Mouse (Mus musculus) midbrain, embryonic 13.5 days (tissue): ENCODE data around the gene Taar2. TPM values are rescaled to one million over a fixed set of nuclear protein-coding genes. Genes with fewer than 3 reads are reported as not detected.

Experiments used
- ATAC-seq: fragments of 200-750 bp; cut with Nextera tagmentation; 2 replicates; pipeline ENCODE4 v1.8.0; 2017; ENCODE audit warnings: mild to moderate bottlenecking, moderate TSS enrichment, moderate library complexity
- H3K27ac ChIP-seq: fragments of 300-500 bp; sonication (generic); 2 replicates; pipeline ENCODE4 v1.5.1; 2015; ENCODE audit warnings: inconsistent platforms, mild to moderate bottlenecking, moderate library complexity
- H3K27me3 ChIP-seq: fragments of 300-500 bp; sonication (generic); 2 replicates; pipeline ENCODE4 v1.6.1; 2015; ENCODE audit warnings: mild to moderate bottlenecking, inconsistent platforms
- H3K36me3 ChIP-seq: fragments of 300-500 bp; sonication (generic); 2 replicates; pipeline ENCODE4 v1.6.1; 2015; ENCODE audit warnings: mild to moderate bottlenecking, inconsistent platforms
- H3K4me1 ChIP-seq: fragments of 300-500 bp; sonication (generic); replicated peaks from 2 replicates; pipeline ENCODE4 v1.6.1; 2015; ENCODE audit warnings: inconsistent platforms
- H3K4me2 ChIP-seq: fragments of 300-500 bp; sonication (generic); replicated peaks from 2 replicates; pipeline ENCODE4 v1.6.1; 2015; ENCODE audit warnings: moderate library complexity, mild to moderate bottlenecking, inconsistent platforms
- H3K4me3 ChIP-seq: fragments of 300-500 bp; sonication (generic); replicated peaks from 2 replicates; pipeline ENCODE4 v1.5.1; 2015; ENCODE audit warnings: mild to moderate bottlenecking, inconsistent platforms
- H3K9ac ChIP-seq: fragments of 300-500 bp; sonication (generic); replicated peaks from 2 replicates; pipeline ENCODE4 v1.6.1; 2015; ENCODE audit warnings: mild to moderate bottlenecking, inconsistent platforms
- H3K9me3 ChIP-seq: fragments of 300-500 bp; sonication (generic); 2 replicates; pipeline ENCODE4 v1.6.1; 2016; ENCODE audit warnings: mild to moderate bottlenecking, inconsistent platforms
- WGBS: fragments of 180-500 bp; shearing (Covaris S2); methylation state at CpG from one replicate; pipeline ENCODE4 v1.1.7; 2015; 5-methylcytosine and 5-hydroxymethylcytosine counted together
- polyA plus RNA-seq: library from polyadenylated mRNA; unstranded; fragments of >200 nt; fragmentation: Nextera tagmentation; extraction: Ambion mirVana; gene quantifications from 2 replicates; pipeline ENCODE4 v1.2.1, GENCODE M21; 2015

The Taar2 gene
- polyA plus RNA-seq, result not detected in 2 replicates

DNA sequence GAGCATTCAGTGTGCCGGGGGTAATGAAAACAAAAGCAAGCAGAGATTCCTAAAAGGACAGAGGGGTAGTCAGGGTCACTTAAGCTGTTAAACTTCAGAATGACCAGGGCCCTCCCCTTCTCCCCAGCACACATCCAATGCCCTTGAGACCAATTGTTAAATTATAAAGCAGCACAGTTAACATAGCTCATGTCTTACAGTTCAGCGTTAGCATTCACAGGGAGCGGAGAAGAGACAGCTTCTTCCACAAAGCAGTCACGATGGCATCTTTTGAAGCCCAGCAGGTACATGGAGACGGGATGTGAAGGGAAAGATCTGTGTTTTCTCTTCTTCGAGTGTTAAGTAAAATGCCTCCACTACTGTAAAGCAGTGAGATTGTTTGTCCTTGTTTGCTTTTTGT is at the start of gene Taar2:
Taar2 (plus strand) TSS at position 261 of the 400 bp plus-strand sequence.
- WGBS, result 40% methylated on average over 6 of the region's 6 CpGs
- H3K4me1 ChIP-seq, result no peaks in the 10 kb centered on the region
- H3K27me3 ChIP-seq, result no peaks in the 10 kb centered on the region
- H3K36me3 ChIP-seq, result no peaks in the 10 kb centered on the region
- no peak for ATAC-seq
- no peak within 1 kb of the TSS for H3K9ac ChIP-seq
- H3K4me2 ChIP-seq, result no peak within 1 kb of the TSS
- no peak within 1 kb of the TSS for H3K27ac ChIP-seq
- no peaks in the 10 kb centered on the region for H3K9me3 ChIP-seq
- no peak within 1 kb of the TSS for H3K4me3 ChIP-seq

DNA sequence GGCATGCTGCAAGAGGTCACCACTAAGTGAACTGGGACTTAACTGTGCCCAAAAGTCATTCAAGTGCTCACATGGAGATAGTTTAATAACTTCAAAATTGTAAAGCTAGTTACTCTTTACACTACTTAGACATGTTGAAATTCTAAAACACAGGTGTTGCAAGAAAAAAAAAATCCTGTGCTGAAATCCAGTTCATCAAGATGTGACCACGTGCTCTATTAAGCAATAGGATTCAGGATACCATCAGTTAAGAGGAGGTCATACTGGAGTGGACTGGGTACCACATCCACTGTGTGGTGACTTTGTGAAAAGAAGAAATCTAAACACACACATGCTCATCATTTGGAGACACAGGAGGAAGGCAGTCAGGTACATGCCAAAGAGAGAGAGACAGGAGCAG is 45.4 kb upstream of the Taar2 start:
- H3K4me3 ChIP-seq, result no peak overlapping the region
- no peaks in the 10 kb centered on the region for H3K4me1 ChIP-seq
- 93% methylated on average over 1 of the region's 1 CpGs for WGBS
- no peak for ATAC-seq
- H3K36me3 ChIP-seq, result no peaks in the 10 kb centered on the region
- no peak overlapping the region for H3K4me2 ChIP-seq
- no peaks in the 10 kb centered on the region for H3K9me3 ChIP-seq
- no peak overlapping the region for H3K27ac ChIP-seq
- no peak overlapping the region for H3K9ac ChIP-seq
- H3K27me3 ChIP-seq, result no peaks in the 10 kb centered on the region

GRCm38 (mm10) chr10:23894601-23895349 is 43.6 kb upstream of the Taar2 start, which contains the start of gene Vnn1:
Gene Vnn1 (plus strand): TSS chr10:23894688.
- Histone ChIP-seq H3K9ac (no peak within 1 kb of the TSS), H3K27me3 (no peaks in the 10 kb centered on the region), H3K4me3 (no peak within 1 kb of the TSS), H3K4me1 (no peaks in the 10 kb centered on the region), H3K9me3 (no peaks in the 10 kb centered on the region), H3K36me3 (no peaks in the 10 kb centered on the region), H3K4me2 (peak within 1 kb of the TSS; percentile 39), H3K27ac (no peak within 1 kb of the TSS)
- no peak for ATAC-seq
- WGBS, result 45% methylated on average over 21 of the region's 21 CpGs

- Histone ChIP-seq H3K4me2 (no peak overlapping the region), H3K27ac (no peak overlapping the region), H3K4me1 (no peaks in the 10 kb centered on the region), H3K9ac (no peak overlapping the region), H3K36me3 (no peaks in the 10 kb centered on the region), H3K9me3 (no peaks in the 10 kb centered on the region), H3K4me3 (no peak overlapping the region), H3K27me3 (no peaks in the 10 kb centered on the region)
- 87% methylated on average over 7 of the region's 7 CpGs for WGBS
- ATAC-seq, result no peak
These were observed 43.0 kb upstream of the Taar2 start for GRCm38 (mm10) chr10:23895376-23895775.

GRCm38 (mm10) chr10:23901119-23901518 is 37.3 kb upstream of the Taar2 start:
- H3K4me3 ChIP-seq, result no peak overlapping the region
- 14% methylated on average over 3 of the region's 3 CpGs for WGBS
- peaks cover 3% of the 10 kb centered on the region; the same call in 1 of the 2 replicates for H3K4me1 ChIP-seq
- 0 out of 2 replicates have a peak, but pooled peaks have one; percentile 24 for ATAC-seq
- no peaks in the 10 kb centered on the region for H3K36me3 ChIP-seq
- no peak overlapping the region for H3K27ac ChIP-seq
- H3K9ac ChIP-seq, result no peak overlapping the region
- H3K4me2 ChIP-seq, result no peak overlapping the region
- H3K27me3 ChIP-seq, result no peaks in the 10 kb centered on the region
- no peaks in the 10 kb centered on the region for H3K9me3 ChIP-seq

GRCm38 (mm10) chr10:23905661-23906060 is 32.7 kb upstream of the Taar2 start:
- no peak overlapping the region for H3K9ac ChIP-seq
- no peaks in the 10 kb centered on the region for H3K9me3 ChIP-seq
- no peak overlapping the region for H3K27ac ChIP-seq
- no peak for ATAC-seq
- no peaks in the 10 kb centered on the region for H3K36me3 ChIP-seq
- WGBS, result 91% methylated on average over 1 of the region's 1 CpGs
- no peaks in the 10 kb centered on the region for H3K27me3 ChIP-seq
- H3K4me1 ChIP-seq, result peaks cover 3% of the 10 kb centered on the region; the same call in 1 of the 2 replicates
- no peak overlapping the region for H3K4me2 ChIP-seq
- no peak overlapping the region for H3K4me3 ChIP-seq

DNA sequence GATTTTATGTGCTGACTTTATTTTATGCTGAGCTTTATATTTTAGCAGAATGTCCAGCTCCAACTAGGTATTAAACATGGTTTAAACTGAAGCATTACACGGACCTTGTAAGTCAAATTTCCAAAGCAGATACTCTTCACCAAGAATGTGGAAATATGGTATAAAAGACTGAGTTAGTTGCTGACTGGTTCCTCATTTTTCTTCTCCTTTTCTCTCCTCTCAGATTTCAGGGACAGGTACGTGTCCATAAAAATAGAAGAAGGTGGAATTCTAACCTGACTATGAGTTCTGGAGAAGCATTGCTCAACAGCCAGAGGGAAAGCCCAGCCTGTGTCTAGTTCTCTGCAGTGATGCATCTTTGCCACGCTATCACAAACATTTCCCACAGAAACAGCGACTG is 18.3 kb upstream of the Taar2 start, which contains the start of gene Taar1:
Taar1 (plus strand) TSS at position 301 of the 400 bp plus-strand sequence.
- H3K9me3 ChIP-seq, result no peaks in the 10 kb centered on the region
- H3K9ac ChIP-seq, result no peak within 1 kb of the TSS
- ATAC-seq, result no peak
- no peak within 1 kb of the TSS for H3K4me2 ChIP-seq
- no peak within 1 kb of the TSS for H3K4me3 ChIP-seq
- H3K27me3 ChIP-seq, result no peaks in the 10 kb centered on the region
- H3K36me3 ChIP-seq, result no peaks in the 10 kb centered on the region
- H3K4me1 ChIP-seq, result no peaks in the 10 kb centered on the region
- WGBS, result 92% methylated on average over 4 of the region's 4 CpGs
- no peak within 1 kb of the TSS for H3K27ac ChIP-seq

DNA sequence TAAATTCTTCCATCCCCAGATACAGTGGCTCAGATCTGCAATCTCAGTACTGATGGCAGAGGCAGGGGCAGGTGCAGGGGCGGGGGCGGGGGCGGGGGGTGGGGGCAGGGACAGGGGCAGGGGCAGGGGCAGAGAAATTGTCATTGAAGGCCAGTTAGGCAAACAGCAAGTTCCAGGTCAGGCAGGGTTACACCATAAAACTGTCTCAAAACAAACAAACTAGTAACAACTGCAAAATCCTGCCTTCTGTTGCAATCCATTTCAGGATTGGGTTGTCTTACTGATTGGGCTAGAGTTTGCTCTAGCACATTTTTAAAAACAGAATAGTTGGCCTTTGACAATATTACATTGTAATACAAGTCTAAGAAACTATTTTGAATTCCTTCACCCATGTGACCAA is 15.9 kb upstream of the Taar2 start:
- Histone ChIP-seq H3K36me3 (no peaks in the 10 kb centered on the region), H3K9ac (no peak overlapping the region), H3K4me2 (no peak overlapping the region), H3K27me3 (no peaks in the 10 kb centered on the region), H3K4me1 (no peaks in the 10 kb centered on the region), H3K9me3 (no peaks in the 10 kb centered on the region), H3K4me3 (no peak overlapping the region), H3K27ac (no peak overlapping the region)
- ATAC-seq, result no peak
- 61% methylated on average over 3 of the region's 3 CpGs for WGBS

DNA sequence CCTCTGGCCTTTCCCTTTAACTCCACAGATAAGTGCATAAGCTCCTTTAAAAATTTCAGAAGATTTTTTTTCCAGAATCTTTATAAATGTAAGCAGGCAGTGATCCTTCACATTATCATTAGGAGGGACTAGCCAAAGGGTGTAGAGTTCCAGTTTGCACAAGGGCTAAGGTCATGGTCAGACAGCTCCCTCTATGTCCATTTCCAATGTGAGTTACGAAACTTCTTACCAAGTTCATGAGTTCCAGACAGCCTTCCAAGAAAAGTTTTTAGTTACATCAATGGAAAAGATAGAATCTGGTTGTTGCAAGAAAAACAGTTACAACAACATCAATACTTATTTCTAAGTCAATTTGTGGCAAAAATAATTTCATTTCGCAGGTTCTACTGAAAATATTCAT is 14.4 kb upstream of the Taar2 start:
- H3K36me3 ChIP-seq, result no peaks in the 10 kb centered on the region
- no peak for ATAC-seq
- 83% methylated on average over 2 of the region's 2 CpGs for WGBS

GRCm38 (mm10) chr10:23937613-23938012 is 759 bp upstream of the Taar2 start:
- 50% methylated on average over 4 of the region's 4 CpGs for WGBS
- no peaks in the 10 kb centered on the region for H3K4me1 ChIP-seq
- no peak overlapping the region for H3K4me2 ChIP-seq
- no peak overlapping the region for H3K9ac ChIP-seq
- no peaks in the 10 kb centered on the region for H3K36me3 ChIP-seq
- ATAC-seq, result no peak
- no peaks in the 10 kb centered on the region for H3K27me3 ChIP-seq
- H3K27ac ChIP-seq, result no peak overlapping the region
- no peak overlapping the region for H3K4me3 ChIP-seq
- no peaks in the 10 kb centered on the region for H3K9me3 ChIP-seq

More for the DNA sequence above, 14.4 kb upstream of the Taar2 start:
- Histone ChIP-seq H3K4me3 (no peak overlapping the region), H3K9me3 (no peaks in the 10 kb centered on the region), H3K27me3 (no peaks in the 10 kb centered on the region), H3K27ac (no peak overlapping the region), H3K4me2 (no peak overlapping the region), H3K4me1 (no peaks in the 10 kb centered on the region), H3K9ac (no peak overlapping the region)

DNA sequence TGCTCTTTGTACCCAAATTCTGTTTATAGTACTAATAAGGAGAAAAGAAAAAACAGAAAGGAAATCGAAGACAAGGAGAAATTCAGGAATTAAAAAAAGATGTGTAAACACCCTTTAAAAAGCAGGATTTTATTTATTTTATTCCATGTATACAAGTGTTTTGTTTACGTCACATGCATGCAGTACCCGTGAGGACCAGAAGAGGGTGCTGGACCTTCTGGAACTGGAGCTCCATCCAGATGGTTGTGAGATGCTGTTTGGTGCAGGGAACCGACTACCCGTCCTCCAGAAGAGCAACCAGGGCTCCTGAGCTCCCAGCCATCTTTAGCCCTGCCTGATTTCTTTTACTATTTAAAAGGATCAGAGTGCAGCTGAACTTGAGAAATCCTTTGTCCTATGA is 4.1 kb downstream of the Taar2 start:
- H3K4me1 ChIP-seq, result no peaks in the 10 kb centered on the region
- H3K36me3 ChIP-seq, result no peaks in the 10 kb centered on the region
- no peak for ATAC-seq
- no peaks in the 10 kb centered on the region for H3K9me3 ChIP-seq
- no peak overlapping the region for H3K9ac ChIP-seq
- no peak overlapping the region for H3K27ac ChIP-seq
- no peak overlapping the region for H3K4me3 ChIP-seq
- no peaks in the 10 kb centered on the region for H3K27me3 ChIP-seq
- no peak overlapping the region for H3K4me2 ChIP-seq
- 76% methylated on average over 5 of the region's 5 CpGs for WGBS

DNA sequence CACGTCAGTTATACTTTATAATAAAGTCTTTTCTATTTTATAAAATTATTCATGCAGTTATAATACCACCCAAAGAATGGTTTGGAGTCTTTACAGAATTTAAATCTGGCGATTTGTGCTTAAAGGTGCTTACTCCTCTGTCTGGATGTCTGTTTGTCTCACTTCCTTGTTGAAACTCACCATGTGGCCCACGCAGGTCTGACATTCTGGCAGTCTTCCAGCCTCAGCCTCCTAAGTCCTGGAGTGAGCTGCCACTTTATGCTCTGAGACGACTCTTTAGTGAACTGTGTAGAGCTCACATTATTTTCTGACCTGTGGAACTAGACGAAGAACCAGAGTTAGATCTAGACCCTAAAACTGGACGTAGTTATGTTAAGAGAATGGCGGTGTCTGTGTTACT is 9.7 kb downstream of the Taar2 start:
- 76% methylated on average over 7 of the region's 7 CpGs for WGBS

More for the DNA sequence above, 9.7 kb downstream of the Taar2 start:
- Histone ChIP-seq H3K27me3 (no peaks in the 10 kb centered on the region), H3K4me3 (no peak overlapping the region), H3K9ac (no peak overlapping the region), H3K9me3 (no peaks in the 10 kb centered on the region), H3K36me3 (no peaks in the 10 kb centered on the region), H3K4me2 (no peak overlapping the region), H3K27ac (no peak overlapping the region), H3K4me1 (no peaks in the 10 kb centered on the region)
- ATAC-seq, result no peak
